Mouse (Mus musculus): ENCODE measurements around the gene Cfap61.

Cfap61 gene

GRCm38 (mm10) chr2:146147801-146148200 lies 213.2 kb downstream of the Cfap61 start:
- no peak for DNase-seq (ENCODE audit: low read depth, low spot score)

GRCm38 (mm10) chr2:146149206-146149974 lies 214.8 kb downstream of the Cfap61 start:
- no peak for DNase-seq (ENCODE audit: low read depth, low spot score)

- peak; percentile 4 for DNase-seq (ENCODE audit: low read depth, low spot score)
Measured at GRCm38 (mm10) chr2:146168017-146168803, 233.6 kb downstream of the Cfap61 start.

GRCm38 (mm10) chr2:146169492-146169891 lies 234.9 kb downstream of the Cfap61 start:
- peak; percentile 5 for DNase-seq (ENCODE audit: low read depth, low spot score)

GRCm38 (mm10) chr2:146172106-146172505 lies 237.5 kb downstream of the Cfap61 start:
- no peak for DNase-seq (ENCODE audit: low read depth, low spot score)

- no peak for DNase-seq (ENCODE audit: low read depth, low spot score)
Measured at GRCm38 (mm10) chr2:146174173-146174572, 239.6 kb downstream of the Cfap61 start.

- no peak for DNase-seq (ENCODE audit: low read depth, low spot score)
Measured at GRCm38 (mm10) chr2:146178718-146179117, 244.1 kb downstream of the Cfap61 start.

- DNase-seq (ENCODE audit: low read depth, low spot score) = no peak
Measured at GRCm38 (mm10) chr2:146183830-146184793, 249.5 kb downstream of the Cfap61 start.

GRCm38 (mm10) chr2:146196126-146196525 lies 261.5 kb downstream of the Cfap61 start:
- no peak for DNase-seq (ENCODE audit: low read depth, low spot score)

GRCm38 (mm10) chr2:146197947-146198346 lies 263.4 kb downstream of the Cfap61 start:
- no peak for DNase-seq (ENCODE audit: low read depth, low spot score)

GRCm38 (mm10) chr2:146210968-146211367 lies 276.4 kb downstream of the Cfap61 start:
- no peak for DNase-seq (ENCODE audit: low read depth, low spot score)

GRCm38 (mm10) chr2:146214715-146215114 lies 280.1 kb downstream of the Cfap61 start:
- DNase-seq (ENCODE audit: low read depth, low spot score) = peak; percentile 78

GRCm38 (mm10) chr2:146216111-146217064 lies 281.8 kb downstream of the Cfap61 start:
- DNase-seq (ENCODE audit: low read depth, low spot score) = peak; percentile 11

GRCm38 (mm10) chr2:146217227-146217980 lies 282.8 kb downstream of the Cfap61 start:
- DNase-seq (ENCODE audit: low read depth, low spot score) = peak; percentile 30

- DNase-seq (ENCODE audit: low read depth, low spot score) = peak; percentile 41
Measured at GRCm38 (mm10) chr2:146218161-146218691, 283.6 kb downstream of the Cfap61 start.

GRCm38 (mm10) chr2:146218881-146219535 lies 284.4 kb downstream of the Cfap61 start:
- peak; percentile 18 for DNase-seq (ENCODE audit: low read depth, low spot score)

- no peak for DNase-seq (ENCODE audit: low read depth, low spot score)
Measured at GRCm38 (mm10) chr2:146219791-146220190, 285.2 kb downstream of the Cfap61 start.

GRCm38 (mm10) chr2:146220591-146221075 lies 286.0 kb downstream of the Cfap61 start:
- DNase-seq (ENCODE audit: low read depth, low spot score) = peak; percentile 41

Measured in ES-CJ7 (cell line).